Mouse (Mus musculus) naive thymus-derived CD4-positive, alpha-beta T cell, adult 5 months (primary cell): ENCODE results near the gene Kif18b. TPM values are rescaled to one million over a fixed set of nuclear protein-coding genes. Genes with fewer than 3 reads are reported as not detected.

Experiments used
- polyA plus RNA-seq: library from polyadenylated mRNA; unstranded; fragments of 100-300 nt; shearing (Covaris generic); gene quantifications from one replicate; pipeline ENCODE4 v1.2.1, GENCODE M21; 2017

Gene Kif18b
- polyA plus RNA-seq = 0.10 TPM

GRCm38 (mm10) chr11:102924557-102925350, at the start of gene Kif18b:
Kif18b (minus strand) TSS chr11:102925124.

DNA sequence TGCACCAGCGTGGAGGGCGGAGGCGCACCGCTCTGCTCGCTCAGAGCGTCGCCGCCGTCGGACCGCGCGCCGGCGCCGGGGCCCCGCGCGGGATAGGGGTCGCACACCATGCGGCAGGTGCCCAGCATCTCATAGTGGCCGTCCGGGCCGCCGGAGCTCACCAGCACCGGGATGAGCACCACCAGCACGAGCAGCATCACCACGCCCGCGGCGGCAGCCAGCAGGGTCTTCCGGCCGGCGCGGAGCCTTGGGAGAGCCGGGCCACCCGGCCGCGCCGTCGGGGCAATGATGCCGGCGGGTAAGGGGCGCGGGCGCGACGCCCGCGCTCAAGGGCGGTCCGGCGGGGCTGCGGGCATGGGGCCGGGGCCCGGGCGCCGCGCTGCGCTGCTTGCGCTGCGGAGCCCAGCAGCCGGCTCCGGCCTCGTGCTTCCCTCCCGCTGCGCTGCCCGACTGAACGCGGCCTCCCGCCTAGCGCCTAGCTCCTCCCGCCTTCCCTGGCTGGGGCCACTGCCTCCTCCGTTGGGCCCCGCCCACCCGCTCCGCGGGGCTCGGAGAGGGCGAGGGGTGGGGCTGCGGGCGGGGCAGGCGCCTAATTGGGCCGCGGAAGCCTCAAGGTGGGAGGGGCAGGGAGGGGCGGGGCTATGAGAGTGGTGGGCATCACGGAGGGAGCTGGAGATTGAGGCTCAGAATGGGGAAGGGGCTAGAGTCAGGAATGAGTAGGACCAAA, 21.5 kb upstream of the Kif18b start, which contains the start of gene C1ql1:
C1ql1 (minus strand) TSS at position 424 of the 727 bp plus-strand sequence.

DNA sequence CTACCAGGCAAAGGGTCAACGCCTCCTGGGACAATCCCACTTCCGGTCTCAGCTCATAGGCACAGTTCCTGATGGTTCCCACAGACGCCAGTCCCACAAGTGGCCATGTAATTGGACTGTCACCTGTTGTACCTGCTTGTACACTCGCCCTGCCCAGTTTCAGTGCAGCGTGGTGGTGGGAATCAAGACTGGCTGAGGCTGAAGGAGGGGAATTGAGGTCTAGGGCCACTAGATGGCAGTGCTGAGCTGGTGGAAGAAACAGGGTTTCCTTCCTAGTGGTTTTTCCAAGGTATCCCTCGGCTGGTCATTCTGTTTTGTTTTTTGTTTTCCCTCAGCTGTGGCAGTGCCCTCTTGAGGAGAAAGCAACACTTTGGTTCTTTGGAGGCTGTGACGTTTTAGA, 24.2 kb downstream of the Kif18b start, which contains the start of gene Gfap:
Gfap (minus strand) TSS at position 150 of the 400 bp plus-strand sequence.

DNA sequence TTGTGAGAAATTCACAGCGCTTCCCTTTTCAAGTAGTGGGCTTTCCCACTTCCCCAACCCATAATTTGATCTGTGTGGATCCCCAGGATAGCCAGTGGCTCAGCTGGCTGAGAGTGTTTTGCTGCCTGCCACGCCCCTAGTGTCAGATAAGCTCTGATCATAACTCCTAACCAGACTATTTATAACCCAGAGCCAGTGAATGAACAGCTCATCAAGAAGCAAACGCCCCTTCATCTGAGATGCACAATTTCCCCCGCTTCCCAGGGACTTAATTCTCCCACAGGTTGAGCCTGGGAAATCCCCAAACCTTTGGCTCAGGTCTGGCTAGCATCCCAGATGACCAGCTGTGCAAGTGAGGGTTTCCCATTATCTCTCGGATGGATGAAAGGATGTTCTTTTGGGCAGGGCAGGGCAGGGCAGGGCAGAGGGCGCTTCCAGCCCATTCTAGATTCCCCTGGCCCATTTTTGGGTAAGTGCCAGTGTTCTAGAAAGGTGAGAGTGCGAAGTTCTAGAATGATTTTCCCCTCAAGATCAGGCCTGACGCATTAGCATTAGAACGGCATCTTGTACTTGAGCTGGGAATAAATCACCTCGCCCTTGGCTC, 40.2 kb downstream of the Kif18b start, which contains the start of gene Fam187a:
Fam187a (plus strand) TSS at position 554 of the 604 bp plus-strand sequence.

DNA sequence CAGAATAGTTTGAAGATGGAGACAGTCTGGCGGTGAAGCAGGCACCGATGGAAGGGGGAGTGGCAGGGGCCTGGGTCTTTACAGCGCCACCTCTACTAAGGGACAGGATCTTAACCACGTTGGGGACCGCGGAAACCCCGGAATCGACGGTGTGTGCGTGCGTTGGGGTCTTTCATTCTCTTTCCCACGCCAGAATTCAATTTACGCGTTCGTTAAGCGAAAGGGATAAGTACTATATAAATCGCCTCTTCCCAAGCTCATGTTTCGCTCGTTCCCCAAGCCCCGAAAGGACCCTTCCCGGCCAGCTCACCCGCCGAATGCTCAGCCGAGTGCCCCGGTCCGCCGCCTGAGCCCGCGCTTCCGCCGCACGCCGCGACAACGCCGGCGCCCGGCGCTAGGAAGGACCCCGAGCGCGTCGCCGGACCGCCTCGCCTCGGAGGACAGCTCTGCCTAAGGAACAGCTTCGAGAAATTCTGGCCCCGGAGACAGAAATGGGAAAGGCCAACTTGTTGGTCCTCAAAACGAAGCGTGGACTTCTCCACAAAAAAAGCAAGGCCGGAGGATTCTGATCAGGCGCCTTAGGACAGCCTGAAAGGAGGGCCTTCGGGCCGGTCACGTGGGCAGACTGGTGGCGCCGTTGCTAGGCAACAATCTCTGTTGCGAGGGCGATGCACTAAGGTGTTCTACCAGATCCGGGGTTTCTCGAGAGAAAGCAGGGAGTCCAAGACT, 44.2 kb downstream of the Kif18b start, which contains the start of the genes Eftud2 and Ccdc103:
Eftud2 (minus strand) TSS at position 401 of the 729 bp plus-strand sequence.
Ccdc103 (plus strand) TSS at position 620 of the 729 bp plus-strand sequence.

Other genes starting within 250 kb of the Kif18b start
- 36.0 TPM for gene Ccdc43, start 227.3 kb downstream of the Kif18b start, polyA plus RNA-seq
- not detected for gene Adam11, start 163.7 kb downstream of the Kif18b start, polyA plus RNA-seq
- gene Gjc1, start 105.4 kb downstream of the Kif18b start, polyA plus RNA-seq = not detected
- not detected for gene Higd1b, start 89.3 kb downstream of the Kif18b start, polyA plus RNA-seq
- 124 TPM for gene Eftud2, start 44.1 kb downstream of the Kif18b start, polyA plus RNA-seq
- gene Ccdc103, start 43.9 kb downstream of the Kif18b start, polyA plus RNA-seq = not detected
- not detected for gene Fam187a, start 40.0 kb downstream of the Kif18b start, polyA plus RNA-seq
- not detected for gene Gfap, start 24.2 kb downstream of the Kif18b start, polyA plus RNA-seq
- not detected for gene C1ql1, start 21.6 kb upstream of the Kif18b start, polyA plus RNA-seq
- 76.8 TPM for gene Nmt1, start 103.1 kb upstream of the Kif18b start, polyA plus RNA-seq
- gene Dcakd, start 103.2 kb upstream of the Kif18b start, polyA plus RNA-seq = 10.3 TPM
- not detected for gene Plcd3, start 176.5 kb upstream of the Kif18b start, polyA plus RNA-seq
- 33.6 TPM for gene Acbd4, start 176.6 kb upstream of the Kif18b start, polyA plus RNA-seq
- 8.1 TPM for gene Hexim1, start 191.1 kb upstream of the Kif18b start, polyA plus RNA-seq
- 3.3 TPM for gene Hexim2, start 207.3 kb upstream of the Kif18b start, polyA plus RNA-seq
- gene Fmnl1, start 246.0 kb upstream of the Kif18b start, polyA plus RNA-seq = 168 TPM